Mouse (Mus musculus): ENCODE results near the gene Auh. TPM values are rescaled to one million over a fixed set of nuclear protein-coding genes. Genes with fewer than 3 reads are reported as not detected.

Auh gene
- total and polyA plus RNA-seq, 3 experiments: 17.8 to 36.6 (median 21.3) TPM

DNA sequence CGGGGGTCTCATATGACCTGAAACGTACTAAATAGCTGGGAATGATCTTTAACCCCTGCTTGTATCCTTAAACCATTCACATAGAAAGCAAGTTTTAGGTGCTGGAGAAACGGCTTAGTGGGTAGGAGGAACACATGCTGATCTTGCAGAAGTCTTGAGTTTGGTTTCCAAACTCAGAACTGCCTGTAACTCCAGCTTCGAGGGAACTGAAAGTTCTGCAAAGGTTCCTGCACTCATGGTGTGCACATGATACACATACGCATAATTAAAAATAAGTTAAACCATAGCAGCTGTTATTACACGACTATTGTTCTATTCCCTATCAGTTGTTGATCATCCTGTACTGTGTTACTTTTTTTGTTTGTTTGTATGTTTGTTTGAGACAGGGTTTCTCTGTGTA, 32.9 kb upstream of the Auh start:
- no peak for ATAC-seq (ENCODE audit: extremely low read depth, insufficient number of reproducible peaks, low FRiP score, poor library complexity, severe bottlenecking)
- H3K4me3 ChIP-seq (ENCODE audit: low read depth, low read length): no peak overlapping the region
- no peak for DNase-seq (ENCODE audit: low spot score)
- peaks cover 26% of the 10 kb centered on the region for H3K9me3 ChIP-seq (replicated peaks)
- no peak for TF ChIP-seq POLR2AphosphoS5 (IDR thresholded peaks at IDR 0.05; ENCODE audit: insufficient replicate concordance, low read depth, low read length)
- TF ChIP-seq GATA2 (IDR thresholded peaks at IDR 0.05; ENCODE audit: borderline replicate concordance, low read depth, low read length): no peak
- no peak for TF ChIP-seq TAL1 (conservative IDR thresholded peaks at IDR 0.05; ENCODE audit: low read depth, low read length)
- no peak for TF ChIP-seq GATA1 (IDR thresholded peaks at IDR 0.05; ENCODE audit: borderline replicate concordance, low read length)
- no peak for TF ChIP-seq CTCF (IDR thresholded peaks at IDR 0.05; ENCODE audit: low read depth, low read length)
- H3K27me3 ChIP-seq (ENCODE audit: insufficient read depth, low read length): no peaks in the 10 kb centered on the region
- no peaks in the 10 kb centered on the region for H3K4me1 ChIP-seq (ENCODE audit: insufficient read depth, low read depth, low read length)
- H3K36me3 ChIP-seq (replicated peaks): no peaks in the 10 kb centered on the region

DNA sequence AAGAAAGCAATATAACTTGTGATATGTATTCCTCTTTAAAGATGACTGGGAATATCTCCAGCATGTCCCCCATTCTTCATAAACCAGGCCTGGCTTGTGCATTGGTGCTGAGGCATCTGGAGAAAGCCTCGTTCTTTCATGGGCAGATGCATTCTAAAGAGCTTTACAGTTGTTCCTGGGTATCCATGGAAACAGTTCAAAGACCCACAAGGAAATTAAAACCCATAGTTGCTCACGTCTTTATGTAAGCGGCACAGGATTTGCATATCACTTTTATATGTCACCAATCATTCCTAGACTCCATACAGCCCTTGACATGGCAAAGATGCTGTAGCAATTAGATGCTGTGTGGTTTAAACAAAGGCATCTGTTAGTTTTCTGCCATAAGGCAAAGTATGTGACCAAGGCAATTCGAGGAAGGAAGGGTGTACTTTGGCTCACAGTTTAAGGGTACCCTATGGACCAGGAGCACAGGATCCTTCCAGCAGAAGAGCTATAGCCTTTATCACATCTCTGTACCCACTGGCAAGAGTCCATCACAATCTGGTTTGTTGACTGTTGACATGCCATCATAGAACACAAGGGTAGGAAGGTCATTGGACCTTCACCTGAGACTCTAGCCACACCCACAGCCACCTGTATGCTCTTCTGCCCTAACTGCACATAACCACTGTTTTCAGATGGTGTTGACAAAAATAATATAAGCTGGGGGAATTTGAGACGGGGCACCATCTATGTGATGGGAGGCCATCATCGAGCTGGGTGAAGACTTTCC, 24.5 kb upstream of the Auh start:
- DNase-seq (ENCODE audit: low spot score) (no peak), ATAC-seq (ENCODE audit: extremely low read depth, insufficient number of reproducible peaks, low FRiP score, poor library complexity, severe bottlenecking) (no peak)
- H3K4me3 ChIP-seq (ENCODE audit: low read depth, low read length): no peak overlapping the region
- H3K27me3 ChIP-seq (ENCODE audit: insufficient read depth, low read length): no peaks in the 10 kb centered on the region
- no peaks in the 10 kb centered on the region for H3K4me1 ChIP-seq (ENCODE audit: insufficient read depth, low read depth, low read length)
- H3K9me3 ChIP-seq (replicated peaks): peaks cover 26% of the 10 kb centered on the region
- no peaks in the 10 kb centered on the region for H3K36me3 ChIP-seq (replicated peaks)
- TF ChIP-seq POLR2AphosphoS5 (IDR thresholded peaks at IDR 0.05; ENCODE audit: insufficient replicate concordance, low read depth, low read length) (no peak), TAL1 (conservative IDR thresholded peaks at IDR 0.05; ENCODE audit: low read depth, low read length) (no peak), GATA1 (IDR thresholded peaks at IDR 0.05; ENCODE audit: borderline replicate concordance, low read length) (no peak), GATA2 (IDR thresholded peaks at IDR 0.05; ENCODE audit: borderline replicate concordance, low read depth, low read length) (no peak), CTCF (IDR thresholded peaks at IDR 0.05; ENCODE audit: low read depth, low read length) (no peak)

DNA sequence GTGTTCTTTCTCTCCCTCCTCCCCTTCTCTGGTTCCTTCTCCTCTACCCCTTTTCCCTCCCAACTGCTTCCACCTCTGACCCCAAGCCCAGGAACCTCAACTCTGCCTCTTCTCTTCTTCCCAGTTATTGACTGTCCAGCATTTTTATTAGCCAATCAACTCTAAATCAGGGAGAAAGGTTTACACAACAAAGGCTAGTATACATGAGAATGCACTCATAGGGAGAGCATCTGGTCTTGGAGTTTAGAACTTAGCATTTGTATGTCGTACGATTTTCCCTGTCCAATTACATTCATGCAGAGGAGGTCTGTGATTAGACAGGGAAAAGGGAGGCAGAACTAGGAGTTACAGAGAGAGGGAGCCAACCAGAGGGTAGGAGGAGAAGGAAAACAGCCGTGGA, 19.7 kb upstream of the Auh start:
- Histone ChIP-seq H3K27me3 (ENCODE audit: insufficient read depth, low read length) (no peaks in the 10 kb centered on the region), H3K4me1 (ENCODE audit: insufficient read depth, low read depth, low read length) (no peaks in the 10 kb centered on the region), H3K4me3 (ENCODE audit: low read depth, low read length) (no peak overlapping the region), H3K36me3 (replicated peaks) (no peaks in the 10 kb centered on the region), H3K9me3 (replicated peaks) (0 out of 2 replicates have a peak, but pooled peaks cover 3% of the 10 kb centered on the region)
- no peak for DNase-seq (ENCODE audit: low spot score)
- no peak for TF ChIP-seq GATA2 (IDR thresholded peaks at IDR 0.05; ENCODE audit: borderline replicate concordance, low read depth, low read length)
- no peak for TF ChIP-seq POLR2AphosphoS5 (IDR thresholded peaks at IDR 0.05; ENCODE audit: insufficient replicate concordance, low read depth, low read length)
- no peak for TF ChIP-seq GATA1 (IDR thresholded peaks at IDR 0.05; ENCODE audit: borderline replicate concordance, low read length)
- no peak for TF ChIP-seq CTCF (IDR thresholded peaks at IDR 0.05; ENCODE audit: low read depth, low read length)
- TF ChIP-seq TAL1 (conservative IDR thresholded peaks at IDR 0.05; ENCODE audit: low read depth, low read length): no peak
- no peak for ATAC-seq (ENCODE audit: extremely low read depth, insufficient number of reproducible peaks, low FRiP score, poor library complexity, severe bottlenecking)

DNA sequence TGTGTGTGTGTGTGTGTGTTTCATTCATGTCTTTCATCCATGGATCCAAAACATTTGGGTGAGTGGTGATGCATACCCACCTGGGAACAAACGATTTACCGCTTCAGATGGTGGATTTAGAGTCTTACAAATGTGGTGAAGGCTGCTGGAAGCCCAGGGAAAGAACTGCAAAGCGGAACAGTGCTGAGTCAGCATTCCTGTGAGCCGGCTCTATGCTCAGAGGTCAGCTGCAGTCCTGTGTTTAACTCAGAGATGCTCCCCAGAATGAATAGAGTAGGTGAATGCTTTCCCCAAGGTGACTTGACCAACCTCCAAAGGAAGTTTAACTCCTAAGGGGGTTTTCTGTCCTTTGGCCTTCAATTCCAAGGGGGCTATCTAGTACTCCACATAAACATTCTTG, 18.1 kb upstream of the Auh start:
- no peaks in the 10 kb centered on the region for H3K9me3 ChIP-seq (replicated peaks)
- H3K4me1 ChIP-seq (ENCODE audit: insufficient read depth, low read depth, low read length): no peaks in the 10 kb centered on the region
- H3K36me3 ChIP-seq (replicated peaks): no peaks in the 10 kb centered on the region
- ATAC-seq (ENCODE audit: extremely low read depth, insufficient number of reproducible peaks, low FRiP score, poor library complexity, severe bottlenecking) (no peak), DNase-seq (ENCODE audit: low spot score) (no peak)
- no peak overlapping the region for H3K4me3 ChIP-seq (ENCODE audit: low read depth, low read length)
- TF ChIP-seq TAL1 (conservative IDR thresholded peaks at IDR 0.05; ENCODE audit: low read depth, low read length) (no peak), POLR2AphosphoS5 (IDR thresholded peaks at IDR 0.05; ENCODE audit: insufficient replicate concordance, low read depth, low read length) (no peak)
- no peaks in the 10 kb centered on the region for H3K27me3 ChIP-seq (ENCODE audit: insufficient read depth, low read length)

DNA sequence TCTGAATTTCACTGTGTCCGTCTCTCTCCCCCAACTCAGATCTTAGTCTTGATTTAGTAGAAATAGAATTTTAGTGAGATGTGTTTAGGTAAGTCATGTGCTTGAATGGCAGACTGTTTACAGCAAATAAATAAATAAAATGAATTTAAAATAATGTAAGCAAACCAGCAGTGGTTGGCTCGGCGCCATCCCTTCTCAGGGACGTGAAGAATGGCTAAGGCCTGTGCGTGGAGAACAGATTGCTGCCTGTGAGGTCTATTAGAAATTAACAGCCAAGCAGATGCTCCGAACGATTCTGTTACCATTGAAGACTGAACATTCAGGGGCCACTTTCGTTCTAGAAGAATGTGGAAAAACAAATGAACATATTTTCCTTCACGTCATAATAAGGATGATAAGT, 16.3 kb upstream of the Auh start:
- Histone ChIP-seq H3K36me3 (replicated peaks) (no peaks in the 10 kb centered on the region), H3K27me3 (ENCODE audit: insufficient read depth, low read length) (no peaks in the 10 kb centered on the region), H3K9me3 (replicated peaks) (no peaks in the 10 kb centered on the region), H3K4me1 (ENCODE audit: insufficient read depth, low read depth, low read length) (no peaks in the 10 kb centered on the region), H3K4me3 (ENCODE audit: low read depth, low read length) (no peak overlapping the region)
- TF ChIP-seq TAL1 (conservative IDR thresholded peaks at IDR 0.05; ENCODE audit: low read depth, low read length) (no peak), GATA2 (IDR thresholded peaks at IDR 0.05; ENCODE audit: borderline replicate concordance, low read depth, low read length) (no peak), CTCF (IDR thresholded peaks at IDR 0.05; ENCODE audit: low read depth, low read length) (no peak), GATA1 (IDR thresholded peaks at IDR 0.05; ENCODE audit: borderline replicate concordance, low read length) (no peak), POLR2AphosphoS5 (IDR thresholded peaks at IDR 0.05; ENCODE audit: insufficient replicate concordance, low read depth, low read length) (no peak)
- no peak for DNase-seq (ENCODE audit: low spot score)
- ATAC-seq (ENCODE audit: extremely low read depth, insufficient number of reproducible peaks, low FRiP score, poor library complexity, severe bottlenecking): no peak

DNA sequence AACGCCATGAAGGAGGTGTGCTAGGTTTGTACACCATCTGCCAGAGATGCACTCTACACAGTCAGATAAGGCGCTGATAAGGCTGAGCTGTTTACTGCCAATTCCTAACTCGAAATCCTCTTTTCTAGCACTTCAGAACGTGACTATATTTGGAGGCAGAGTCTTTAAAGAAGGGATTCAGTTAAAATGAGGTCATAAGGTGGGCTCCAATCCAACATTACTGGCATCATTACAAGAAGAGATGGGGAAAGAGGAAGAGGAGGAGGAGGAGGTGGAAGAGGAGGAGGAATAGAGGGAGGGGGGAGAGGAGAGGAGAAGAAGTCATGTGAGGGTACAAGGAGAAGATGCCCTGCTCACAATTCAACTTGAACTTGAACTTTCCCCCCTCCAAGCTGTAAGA, 14.6 kb upstream of the Auh start:
- H3K9me3 ChIP-seq (replicated peaks): no peaks in the 10 kb centered on the region
- ATAC-seq (ENCODE audit: extremely low read depth, insufficient number of reproducible peaks, low FRiP score, poor library complexity, severe bottlenecking) (no peak), DNase-seq (ENCODE audit: low spot score) (no peak)
- H3K27me3 ChIP-seq (ENCODE audit: insufficient read depth, low read length): no peaks in the 10 kb centered on the region
- H3K4me3 ChIP-seq (ENCODE audit: low read depth, low read length): no peak overlapping the region
- no peaks in the 10 kb centered on the region for H3K4me1 ChIP-seq (ENCODE audit: insufficient read depth, low read depth, low read length)
- no peaks in the 10 kb centered on the region for H3K36me3 ChIP-seq (replicated peaks)
- no peak for TF ChIP-seq TAL1 (conservative IDR thresholded peaks at IDR 0.05; ENCODE audit: low read depth, low read length)
- no peak for TF ChIP-seq POLR2AphosphoS5 (IDR thresholded peaks at IDR 0.05; ENCODE audit: insufficient replicate concordance, low read depth, low read length)
- TF ChIP-seq GATA1 (IDR thresholded peaks at IDR 0.05; ENCODE audit: borderline replicate concordance, low read length): no peak
- no peak for TF ChIP-seq CTCF (IDR thresholded peaks at IDR 0.05; ENCODE audit: low read depth, low read length)
- TF ChIP-seq GATA2 (IDR thresholded peaks at IDR 0.05; ENCODE audit: borderline replicate concordance, low read depth, low read length): no peak

Data from G1E (cell line).